Comparison of ENCODE assay signal across 1 mouse cellular context in the genomic region with DNA sequence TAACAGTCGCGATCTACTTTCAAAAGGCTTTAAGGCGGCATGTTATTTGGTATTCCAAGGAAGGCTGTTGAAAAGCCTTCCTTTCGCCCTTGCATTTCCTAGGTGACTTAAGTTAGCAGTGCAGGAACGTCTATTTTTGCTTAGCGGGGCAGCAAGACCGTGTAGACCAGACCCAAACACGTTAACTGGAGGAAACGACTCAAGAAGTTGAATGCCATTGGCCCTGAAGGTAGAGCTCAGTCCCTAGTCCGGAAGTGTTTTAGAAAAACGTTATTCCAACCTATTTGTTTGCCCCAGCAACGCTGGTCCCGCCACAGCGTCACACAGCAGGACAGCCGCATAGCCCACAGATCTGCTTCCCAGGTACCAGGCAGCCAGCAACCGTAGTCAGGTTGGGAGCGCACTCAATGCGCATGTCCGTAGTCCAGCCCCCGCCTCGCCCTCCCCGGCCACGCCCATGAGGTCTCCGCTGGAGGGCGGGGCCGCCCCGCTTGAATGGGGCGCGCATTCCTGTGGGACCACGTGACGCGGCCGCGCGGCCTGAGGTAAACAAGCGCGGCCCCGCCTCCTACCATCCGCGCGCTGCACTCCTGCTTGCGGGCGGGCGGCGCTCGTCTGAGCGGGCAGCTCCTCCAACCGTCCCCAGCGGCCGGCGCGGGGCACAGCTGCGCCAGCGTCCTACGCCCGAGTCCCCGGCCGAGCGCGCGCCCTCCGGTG.
TF ChIP-seq lines count a peak whose summit lies in the region.

TSS of gene Otud1 (plus strand) at position 595 of the 717 bp plus-strand sequence.

TF ChIP-seq in MEL, 35 proteins besides CTCF, POLR2A, EP300 and RAD21 (continued from another document):
- no peak for TF ChIP-seq KAT2A (conservative IDR thresholded peaks at IDR 0.05; ENCODE audit: low read depth, low read length)
